Mouse (Mus musculus): ENCODE data around the gene Dact3. TPM values are rescaled to one million over a fixed set of nuclear protein-coding genes. Genes with fewer than 3 reads are reported as not detected.
A peak's percentile ranks its signal among the peaks of the same experiment; 100 is the strongest.

Gene Dact3
- total RNA-seq (2022), result 1 to 10 TPM; 8.0 to 9.5 (median 8.6) TPM

GRCm38 (mm10) chr7:16875310-16875325, at the start of gene Dact3:
TSS of gene Dact3 (plus strand) at chr7:16875317.
- DNase-seq (ENCODE audit: low spot score), result no peak

- DNase-seq (ENCODE audit: low spot score), result no peak
Measured at GRCm38 (mm10) chr7:16825785-16826184, 49.3 kb upstream of the Dact3 start.

DNA sequence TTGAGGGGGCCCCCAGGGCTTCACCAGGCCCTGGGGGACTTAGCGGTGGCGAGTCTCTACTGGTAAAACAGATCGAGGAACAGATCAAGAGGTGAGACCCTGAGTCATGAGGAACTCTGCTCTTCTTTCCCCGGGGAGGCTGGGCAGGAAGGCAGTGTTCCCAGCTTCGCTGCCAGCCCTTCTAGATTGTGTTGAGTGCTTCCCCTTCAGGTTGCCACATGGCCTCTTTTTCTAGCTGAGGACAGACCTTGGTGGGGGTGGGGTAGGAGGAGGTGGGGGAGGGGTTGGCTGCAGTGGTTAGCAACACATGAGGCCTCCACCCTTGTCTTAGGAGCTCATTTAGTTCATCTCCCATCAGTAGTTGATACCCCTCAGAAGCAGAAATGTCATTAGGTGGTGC, 48.5 kb upstream of the Dact3 start:
- DNase-seq (ENCODE audit: low spot score), result no peak

DNA sequence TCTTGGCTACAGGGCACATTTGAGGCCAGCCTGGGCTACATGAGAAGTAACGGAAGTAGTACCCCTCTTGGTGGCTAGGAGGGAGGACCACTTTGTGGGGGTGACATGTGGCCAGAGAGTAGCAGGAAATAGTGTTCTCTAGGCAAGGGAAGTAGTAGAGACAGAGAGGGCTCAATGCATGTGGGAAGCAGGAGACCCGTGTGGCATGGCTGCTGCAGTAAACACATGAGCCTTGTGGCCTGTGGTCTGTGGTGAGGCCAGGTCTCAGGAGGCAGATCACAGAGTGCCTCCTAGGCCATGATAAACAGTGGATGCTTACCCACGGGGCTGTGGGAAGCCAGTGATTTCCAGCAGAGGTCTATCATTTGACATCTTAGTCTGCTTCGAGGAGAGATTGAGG, 47.8 kb upstream of the Dact3 start:
- DNase-seq (ENCODE audit: low spot score), result no peak

- DNase-seq (ENCODE audit: low spot score), result no peak
Measured at GRCm38 (mm10) chr7:16830449-16830848, 44.7 kb upstream of the Dact3 start.

- DNase-seq (ENCODE audit: low spot score), result no peak
Measured at GRCm38 (mm10) chr7:16837916-16838803, 37.0 kb upstream of the Dact3 start.

- DNase-seq (ENCODE audit: low spot score), result no peak
Measured at GRCm38 (mm10) chr7:16838804-16839426, 36.2 kb upstream of the Dact3 start.

- DNase-seq (ENCODE audit: low spot score), result no peak
Measured at GRCm38 (mm10) chr7:16839427-16840108, 35.5 kb upstream of the Dact3 start.

DNA sequence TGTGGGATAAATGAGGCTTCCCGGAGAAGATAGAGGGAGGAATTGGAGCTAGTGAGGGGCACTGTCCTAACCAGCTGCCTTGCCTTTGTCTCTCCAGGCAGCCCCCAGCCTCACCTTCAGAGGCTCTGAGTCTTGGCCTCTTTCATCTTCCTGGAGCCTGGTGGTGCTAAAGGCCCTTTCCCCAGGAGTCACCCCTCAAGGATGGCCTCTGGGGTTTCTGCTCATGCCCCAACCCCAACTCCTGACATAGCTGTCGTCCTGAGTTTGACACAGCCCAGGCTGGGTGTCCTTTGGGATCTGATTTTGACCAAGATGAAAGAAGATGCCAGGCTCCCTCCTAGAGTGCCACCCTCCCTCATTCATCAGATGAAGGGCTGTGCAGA, 35.0 kb upstream of the Dact3 start:
- no peak for DNase-seq (ENCODE audit: low spot score)

DNA sequence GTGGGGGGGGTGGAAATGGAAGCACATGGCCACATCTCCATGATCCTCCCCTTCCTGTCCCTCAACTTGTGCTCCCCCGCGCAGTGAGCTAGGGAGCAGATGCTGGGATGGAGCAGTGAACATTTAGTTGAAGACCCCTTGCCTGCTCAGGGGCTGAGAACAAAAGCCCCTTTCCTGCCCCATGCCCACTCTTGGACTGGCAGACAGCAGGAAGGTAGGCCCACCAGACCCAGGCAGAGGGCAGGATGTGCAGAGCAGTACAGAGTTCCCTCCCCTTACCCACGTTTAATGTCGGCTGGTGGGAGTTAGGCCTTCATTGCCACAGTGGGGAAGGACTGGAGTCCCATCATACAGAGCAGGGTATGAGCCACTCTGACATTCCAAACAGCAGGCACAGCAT, 34.0 kb upstream of the Dact3 start:
- DNase-seq (ENCODE audit: low spot score), result no peak

- no peak for DNase-seq (ENCODE audit: low spot score)
Measured at GRCm38 (mm10) chr7:16841561-16842560, 33.3 kb upstream of the Dact3 start.

DNA sequence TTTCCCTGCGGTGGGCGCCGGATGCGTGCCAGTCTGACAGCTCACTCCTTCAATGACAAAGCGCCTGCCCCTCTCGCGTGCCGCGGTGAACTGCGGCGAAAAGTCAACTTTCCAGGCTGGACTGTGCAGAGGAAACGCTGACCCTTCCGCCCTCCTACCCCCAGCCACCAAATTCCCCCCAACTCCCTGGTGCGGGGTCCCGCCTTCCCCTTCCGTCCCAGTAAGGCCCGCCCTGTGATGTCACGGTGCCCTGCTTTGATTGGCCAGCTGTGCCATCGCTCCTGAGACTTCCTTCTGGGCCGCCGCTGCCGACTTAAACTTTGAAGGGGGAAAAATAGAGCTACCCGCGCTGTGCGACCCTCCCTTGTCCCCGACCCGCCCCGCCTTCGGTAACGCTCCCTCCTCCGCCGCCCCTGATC, 32.5 kb upstream of the Dact3 start, which contains the start of gene Prkd2:
Gene Prkd2 (plus strand): TSS at position 258 of the 419 bp plus-strand sequence.
- DNase-seq (ENCODE audit: low spot score), result peak; percentile 96

DNA sequence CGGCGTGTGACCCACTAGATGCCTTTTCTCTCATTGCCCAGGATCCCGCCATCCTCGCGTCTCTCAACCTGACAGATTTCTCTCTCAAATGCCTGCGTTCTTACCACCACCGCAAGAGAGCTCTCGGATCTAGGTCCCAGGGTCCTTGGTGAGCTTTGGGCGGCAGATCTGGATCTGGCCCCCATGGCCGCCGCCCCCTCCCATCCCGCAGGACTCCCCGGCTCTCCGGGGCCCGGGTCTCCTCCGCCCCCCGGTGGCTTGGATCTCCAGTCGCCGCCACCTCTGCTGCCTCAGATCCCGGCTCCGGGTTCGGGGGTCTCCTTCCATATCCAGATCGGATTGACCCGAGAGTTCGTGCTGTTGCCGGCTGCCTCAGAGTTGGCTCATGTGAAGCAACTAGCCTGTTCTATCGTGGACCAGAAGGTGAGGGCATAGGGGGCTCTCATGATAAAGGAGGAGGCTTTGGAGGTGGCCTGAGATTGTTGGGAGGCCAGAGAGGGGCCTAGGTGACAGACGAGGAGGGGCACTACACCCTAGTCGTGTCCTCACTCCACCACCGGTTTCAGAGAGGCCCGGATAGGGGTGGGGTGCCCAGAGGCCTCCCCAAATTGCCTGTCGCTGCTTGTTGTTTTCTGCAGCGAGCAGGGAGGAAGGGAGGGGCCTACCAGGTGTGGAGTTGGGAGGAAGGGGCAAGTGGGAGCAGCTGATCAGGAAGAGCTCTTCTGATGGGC, 31.5 kb upstream of the Dact3 start:
- DNase-seq (ENCODE audit: low spot score), result peak; percentile 53

GRCm38 (mm10) chr7:16844696-16845071, 30.4 kb upstream of the Dact3 start:
- DNase-seq (ENCODE audit: low spot score), result peak; percentile 65

- peak; percentile 77 for DNase-seq (ENCODE audit: low spot score)
Measured at GRCm38 (mm10) chr7:16845072-16845819, 29.9 kb upstream of the Dact3 start.

DNA sequence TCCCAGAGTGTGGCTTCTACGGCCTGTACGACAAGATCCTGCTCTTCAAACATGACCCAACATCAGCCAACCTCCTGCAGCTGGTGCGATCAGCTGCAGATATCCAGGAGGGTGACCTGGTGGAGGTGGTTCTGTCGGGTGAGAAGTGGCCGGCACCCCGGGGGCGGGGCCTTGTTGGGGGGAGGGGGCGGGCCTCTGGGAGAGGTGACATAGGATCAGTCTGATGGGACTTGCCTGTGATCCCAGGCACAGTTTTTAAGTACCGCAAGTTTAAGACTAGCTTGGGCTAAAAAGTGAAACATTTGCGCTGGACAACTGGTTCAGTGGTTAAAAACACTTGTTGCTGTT, 29.3 kb upstream of the Dact3 start:
- no peak for DNase-seq (ENCODE audit: low spot score)

DNA sequence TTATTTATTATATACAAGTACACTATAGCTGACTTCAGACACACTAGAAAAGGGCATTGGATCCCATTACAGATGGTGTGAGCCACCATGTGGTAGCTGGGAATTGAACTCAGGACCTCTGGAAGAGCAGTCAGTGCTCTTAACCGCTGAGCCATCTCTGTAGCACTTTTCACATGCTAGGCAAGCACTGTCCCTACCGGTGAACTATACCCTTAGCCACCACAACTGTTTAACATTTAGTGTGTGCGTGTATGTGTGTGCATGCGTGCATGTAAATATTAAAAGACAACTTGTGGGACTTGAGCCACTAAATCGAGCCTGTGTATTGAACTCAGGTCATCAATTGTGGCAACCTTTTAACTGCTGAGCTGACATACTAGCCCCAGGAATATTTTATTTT, 28.3 kb upstream of the Dact3 start:
- DNase-seq (ENCODE audit: low spot score), result no peak

- no peak for DNase-seq (ENCODE audit: low spot score)
Measured at GRCm38 (mm10) chr7:16847507-16847906, 27.6 kb upstream of the Dact3 start.

- peak; percentile 33 for DNase-seq (ENCODE audit: low spot score)
Measured at GRCm38 (mm10) chr7:16848579-16848978, 26.5 kb upstream of the Dact3 start.

DNA sequence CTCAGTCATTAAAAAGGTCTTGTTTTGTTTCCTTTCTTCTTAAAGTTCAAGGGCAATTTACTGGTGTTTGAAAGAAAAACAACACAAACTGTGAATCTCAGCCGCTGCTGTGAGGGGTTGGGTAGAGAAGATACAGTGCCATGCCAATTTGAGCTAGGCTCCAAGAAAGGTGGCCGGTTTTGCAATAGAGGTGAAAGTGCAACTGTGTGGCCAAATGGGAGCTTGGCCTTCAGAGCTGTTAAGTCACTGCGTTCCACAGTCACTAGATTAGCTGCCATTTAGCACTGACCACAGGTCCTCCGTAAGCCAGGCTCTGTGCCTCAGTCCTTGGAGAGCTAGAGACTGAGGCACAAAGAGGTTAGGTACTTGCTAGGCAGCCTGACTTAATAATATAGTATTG, 23.5 kb upstream of the Dact3 start:
- no peak for DNase-seq (ENCODE audit: low spot score)

All from heart, adult 8-10 months (tissue).